Mouse (Mus musculus) myocyte (in vitro differentiated cells): ENCODE measurements at regions not wholly inside any gene's neighbourhood (a gene's known extent, or its start where the extent isn't known, plus 50 kb on each side); places are given as distances from the start of the nearest gene placed in this dataset.

ENCODE experiments used
- CEBPB ChIP-seq: IDR thresholded peaks from 2 replicates; pipeline ENCODE4 v1.6.1; 2011; ENCODE audit warnings: mild to moderate bottlenecking, moderate library complexity; ENCODE audit not compliant: poor library complexity, insufficient read depth, severe bottlenecking
- E2F4 ChIP-seq: IDR thresholded peaks from one replicate; pipeline ENCODE4 v1.6.1; 2011; ENCODE audit warnings: mild to moderate bottlenecking, control low read depth, moderate library complexity; ENCODE audit not compliant: insufficient read depth
- MAX ChIP-seq: IDR thresholded peaks from one replicate; pipeline ENCODE4 v1.6.1; 2011; ENCODE audit warnings: low read depth, mild to moderate bottlenecking, control low read depth
- MYOD1 ChIP-seq, 3 experiments: IDR thresholded peaks; one replicate each; pipeline ENCODE4 v1.6.1; 2011; ENCODE audit warnings: control low read depth in 2 of 3, low read depth in 2 of 3, mild to moderate bottlenecking in 2 of 3, moderate library complexity in 1 of 3; ENCODE audit not compliant: insufficient read length in 2 of 3, control insufficient read depth in 1 of 3
- MYOG ChIP-seq, 3 experiments: IDR thresholded peaks; one replicate each; pipeline ENCODE4 v1.6.1; 2011; ENCODE audit warnings: control low read depth in 2 of 3, low read depth in 2 of 3, mild to moderate bottlenecking in 2 of 3; ENCODE audit not compliant: insufficient read length in 2 of 3, control insufficient read depth in 1 of 3, insufficient read depth in 1 of 3
- POLR2A ChIP-seq: IDR thresholded peaks from one replicate; pipeline ENCODE4 v1.6.1; 2011; ENCODE audit warnings: low read depth, mild to moderate bottlenecking, control low read depth, moderate library complexity; ENCODE audit not compliant: insufficient read length
- POLR2AphosphoS2 ChIP-seq: IDR thresholded peaks from one replicate; pipeline ENCODE4 v1.6.1; 2011; ENCODE audit warnings: low read depth, control low read depth; ENCODE audit not compliant: insufficient read length
- REST ChIP-seq: IDR thresholded peaks from one replicate; pipeline ENCODE4 v1.6.1; 2011; ENCODE audit warnings: mild to moderate bottlenecking, control low read depth, moderate library complexity; ENCODE audit not compliant: insufficient read depth, insufficient read length
- SRF ChIP-seq: IDR thresholded peaks from one replicate; pipeline ENCODE4 v1.6.1; 2011; ENCODE audit warnings: low read depth; ENCODE audit not compliant: control insufficient read depth, insufficient read length
- TCF12 ChIP-seq: IDR thresholded peaks from one replicate; pipeline ENCODE4 v1.6.1; 2011; ENCODE audit warnings: mild to moderate bottlenecking, control low read depth; ENCODE audit not compliant: poor library complexity, insufficient read depth, severe bottlenecking
- TCF3 ChIP-seq: IDR thresholded peaks from one replicate; pipeline ENCODE4 v1.6.1; 2011; ENCODE audit warnings: low read depth, control low read depth; ENCODE audit not compliant: insufficient read length
- USF1 ChIP-seq: IDR thresholded peaks from one replicate; pipeline ENCODE4 v1.6.1; 2011; ENCODE audit warnings: low read depth, mild to moderate bottlenecking, control low read depth, moderate library complexity

DNA sequence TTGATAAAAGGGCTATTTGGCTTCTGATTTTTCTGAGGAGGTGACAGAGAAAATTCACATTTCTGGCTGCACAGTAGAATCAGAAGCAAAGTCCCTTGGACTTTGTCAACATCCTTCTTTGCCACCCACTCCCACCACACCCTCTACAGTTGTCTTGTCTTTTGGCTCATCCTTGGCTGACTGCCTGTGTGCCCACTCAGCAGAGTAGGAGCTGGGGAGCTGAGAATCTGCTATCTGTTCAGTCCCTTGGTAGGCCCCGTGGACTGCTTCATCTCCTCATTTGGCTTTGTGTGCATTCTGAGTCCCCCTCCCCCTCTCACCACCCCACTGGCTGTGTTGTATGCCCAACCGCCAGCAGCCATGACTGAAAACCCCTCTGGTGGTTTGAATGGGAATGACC lies 197.2 kb downstream of the Fam173b start:
- TF ChIP-seq POLR2A, result no peak
- no peak for TF ChIP-seq E2F4
- no peak for TF ChIP-seq MAX
- TF ChIP-seq POLR2AphosphoS2, result no peak
- no peak for TF ChIP-seq REST
- TF ChIP-seq TCF12, result no peak
- no peak for TF ChIP-seq USF1
- no peak for TF ChIP-seq MYOG (IDR thresholded peaks at IDR 0.05; ENCODE audit: control insufficient read depth in 1 of 3, insufficient read depth in 1 of 3, insufficient read length in 2 of 3, low read depth in 2 of 3)
- no peak for TF ChIP-seq SRF
- TF ChIP-seq TCF3, result no peak
- no peak for TF ChIP-seq CEBPB
- TF ChIP-seq MYOD1 (IDR thresholded peaks at IDR 0.05; ENCODE audit: control insufficient read depth in 1 of 3, insufficient read length in 2 of 3, low read depth in 2 of 3), result no peak
